Mouse (Mus musculus): ENCODE measurements around the gene Cdh23.

Cdh23 gene

DNA sequence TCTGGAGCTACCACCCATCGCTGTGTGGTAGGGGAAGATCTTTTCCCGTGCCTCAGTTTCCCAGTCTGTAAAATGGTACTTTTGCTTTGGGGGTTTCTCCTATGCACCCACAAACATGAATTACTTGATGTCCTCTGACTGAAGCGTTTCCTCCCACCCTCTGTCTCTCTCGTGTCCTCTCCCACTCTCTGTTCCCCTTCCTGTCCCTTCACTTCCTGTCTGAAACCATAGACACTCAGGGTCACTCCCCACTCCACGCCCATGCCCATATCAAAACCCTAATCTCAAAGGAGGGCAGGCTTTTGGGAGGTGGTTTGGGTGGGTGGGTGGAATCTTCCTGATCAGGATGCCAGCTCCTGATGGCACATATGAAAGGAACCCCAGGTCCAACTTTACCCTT lies 221.7 kb downstream of the Cdh23 start:
- DNase-seq (ENCODE audit: low read depth, low spot score): no peak

DNA sequence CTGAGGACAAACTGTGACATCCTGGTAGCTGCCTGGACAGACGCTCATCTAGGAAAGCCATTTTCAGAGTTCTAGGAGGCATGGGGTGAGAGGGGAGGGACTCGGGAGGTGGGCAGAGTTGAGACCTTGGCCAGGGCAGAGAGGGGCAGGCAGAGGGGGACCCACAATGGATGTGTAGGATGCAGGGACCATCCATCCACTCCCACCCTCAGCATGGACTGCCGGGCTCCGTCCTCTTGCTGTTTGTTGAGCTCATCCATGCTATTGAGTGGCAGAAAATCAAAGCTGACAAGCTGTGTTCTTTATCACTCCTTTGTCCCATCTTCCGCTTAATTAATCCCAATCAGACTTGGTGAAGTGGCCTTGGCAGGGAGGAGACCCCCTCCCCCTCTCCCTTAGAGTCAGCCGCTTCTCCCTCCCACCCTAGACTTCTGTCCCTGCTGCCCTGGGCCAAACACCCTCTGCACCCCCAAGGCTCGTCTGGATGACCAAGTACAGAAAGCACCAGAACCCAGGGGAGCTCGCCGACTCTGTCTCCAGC lies 222.4 kb downstream of the Cdh23 start:
- DNase-seq (ENCODE audit: low read depth, low spot score): no peak

DNA sequence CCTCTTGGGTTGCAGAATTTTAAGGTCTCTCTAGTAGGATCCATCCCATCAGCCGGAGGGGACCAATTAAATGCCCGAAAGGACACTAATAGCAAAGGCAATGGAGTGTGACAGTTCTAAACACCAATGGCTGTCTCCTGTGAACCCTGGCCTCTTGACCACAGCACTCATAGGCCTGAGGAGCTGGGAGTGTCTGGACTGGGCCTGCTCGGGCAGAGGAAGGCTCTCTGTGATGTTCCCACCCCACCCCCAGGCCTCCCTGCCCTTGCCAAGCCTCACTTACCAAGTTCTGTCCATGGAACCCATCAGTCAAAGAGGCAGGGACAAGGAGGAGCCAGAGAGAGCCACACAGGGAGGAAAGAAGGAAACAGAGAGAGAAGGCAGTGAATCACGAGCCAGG lies 228.5 kb downstream of the Cdh23 start:
- no peak for DNase-seq (ENCODE audit: low read depth, low spot score)

DNA sequence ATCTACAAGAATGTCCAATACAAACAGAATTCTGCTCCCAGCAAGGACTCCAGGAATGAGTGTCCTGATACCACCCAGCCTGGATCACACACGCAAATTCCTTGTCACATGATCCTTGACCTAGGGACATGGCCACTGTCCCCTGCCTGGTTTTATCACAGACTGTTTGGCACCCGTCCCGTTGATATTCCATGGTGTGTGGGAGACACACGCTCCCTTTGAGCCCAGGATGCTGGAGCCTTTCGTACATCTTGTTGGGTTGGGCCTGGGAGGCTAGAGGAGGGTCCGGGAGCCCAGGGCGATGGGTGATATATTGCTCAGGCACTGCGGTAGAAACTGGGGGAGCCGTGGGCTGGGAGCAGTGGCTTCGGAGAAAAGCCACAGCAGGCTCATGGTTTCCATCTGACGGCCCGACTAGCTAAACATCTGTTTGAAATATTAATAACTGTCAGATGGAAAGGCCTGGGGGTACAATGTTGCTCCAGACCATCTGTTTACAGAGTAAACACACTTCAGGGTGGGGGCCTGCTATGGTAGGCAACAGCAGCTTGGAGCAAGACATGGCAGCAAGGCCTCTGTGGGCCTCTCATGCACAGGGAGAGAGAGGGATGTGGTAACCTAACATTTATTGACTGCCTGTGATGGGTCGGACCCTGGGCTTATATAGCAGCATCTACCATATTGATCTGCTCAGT lies 232.2 kb downstream of the Cdh23 start:
- no peak for DNase-seq (ENCODE audit: low read depth, low spot score)

DNA sequence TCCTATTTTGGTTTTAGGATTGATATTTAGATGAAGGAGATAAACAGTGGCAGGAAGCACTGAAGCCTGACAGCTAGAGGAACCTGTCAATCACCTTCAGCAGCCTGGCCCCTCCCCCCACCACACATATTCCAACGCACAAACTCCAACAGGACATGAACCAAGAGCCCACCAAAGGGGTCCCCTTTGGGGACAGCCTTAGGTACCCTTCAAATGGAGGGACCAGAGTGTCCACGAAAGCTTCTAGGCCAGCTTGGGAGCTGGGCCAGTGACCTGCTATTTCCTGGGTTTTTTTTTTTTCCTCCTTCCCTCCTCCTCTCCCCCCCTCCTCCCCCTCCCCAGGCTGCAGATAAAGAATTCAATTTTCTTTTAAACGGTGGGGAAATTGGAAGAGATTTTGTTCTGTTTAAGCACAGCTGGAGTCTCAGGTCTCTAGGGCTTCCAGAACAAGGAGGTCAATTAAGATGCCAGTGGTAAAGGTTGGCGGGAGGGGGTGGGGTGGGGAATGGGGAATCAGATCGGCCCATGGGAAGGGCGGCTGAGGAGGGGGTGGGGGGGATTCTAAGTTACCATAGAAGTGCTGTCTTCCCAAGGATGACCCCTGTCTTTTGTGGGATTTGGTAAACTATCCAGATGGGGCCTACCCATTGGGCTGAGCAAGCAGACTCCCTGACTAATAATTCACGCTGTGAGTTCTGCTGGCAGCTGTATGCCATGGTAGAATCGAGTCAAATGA lies 239.5 kb downstream of the Cdh23 start:
- no peak for DNase-seq (ENCODE audit: low read depth, low spot score)

DNA sequence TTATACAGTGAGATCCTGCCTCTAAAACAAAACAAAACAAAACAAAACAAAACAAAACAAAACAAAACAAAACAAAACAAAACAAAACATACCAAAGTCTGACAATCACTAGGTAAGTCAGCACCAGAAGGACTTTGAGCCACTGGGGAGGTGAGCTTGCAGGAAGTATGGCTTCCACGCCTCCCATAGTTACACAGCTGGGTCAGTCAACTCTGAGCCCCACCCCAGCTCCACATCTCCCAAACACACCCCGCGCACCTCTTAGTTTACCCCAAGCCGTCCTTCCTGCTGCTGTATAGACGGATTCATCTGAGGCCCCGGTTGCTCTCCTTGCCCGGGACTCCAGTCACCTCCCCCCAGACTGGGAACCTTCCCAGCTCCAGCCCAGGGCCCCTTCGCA lies 241.1 kb downstream of the Cdh23 start:
- no peak for DNase-seq (ENCODE audit: low read depth, low spot score)

DNA sequence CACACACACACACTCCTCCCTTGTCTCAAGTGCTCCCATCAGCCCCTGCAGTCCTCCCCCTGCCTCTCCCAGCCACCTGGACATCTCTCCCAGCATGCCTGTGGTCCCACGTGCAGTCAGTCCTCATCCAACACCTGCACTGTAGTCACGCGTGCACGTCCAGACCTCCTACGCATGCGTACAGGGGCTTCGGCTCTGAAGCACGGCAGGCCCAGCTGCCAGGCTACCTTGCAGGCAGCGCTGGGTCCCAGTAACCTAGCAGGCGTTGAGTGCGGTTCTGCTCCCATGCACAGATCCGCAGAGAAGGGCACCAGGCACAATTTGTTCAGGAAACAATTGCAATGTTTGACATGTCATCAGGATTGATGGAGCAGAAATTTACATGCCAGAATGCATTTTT lies 249.1 kb downstream of the Cdh23 start:
- no peak for DNase-seq (ENCODE audit: low read depth, low spot score)

DNA sequence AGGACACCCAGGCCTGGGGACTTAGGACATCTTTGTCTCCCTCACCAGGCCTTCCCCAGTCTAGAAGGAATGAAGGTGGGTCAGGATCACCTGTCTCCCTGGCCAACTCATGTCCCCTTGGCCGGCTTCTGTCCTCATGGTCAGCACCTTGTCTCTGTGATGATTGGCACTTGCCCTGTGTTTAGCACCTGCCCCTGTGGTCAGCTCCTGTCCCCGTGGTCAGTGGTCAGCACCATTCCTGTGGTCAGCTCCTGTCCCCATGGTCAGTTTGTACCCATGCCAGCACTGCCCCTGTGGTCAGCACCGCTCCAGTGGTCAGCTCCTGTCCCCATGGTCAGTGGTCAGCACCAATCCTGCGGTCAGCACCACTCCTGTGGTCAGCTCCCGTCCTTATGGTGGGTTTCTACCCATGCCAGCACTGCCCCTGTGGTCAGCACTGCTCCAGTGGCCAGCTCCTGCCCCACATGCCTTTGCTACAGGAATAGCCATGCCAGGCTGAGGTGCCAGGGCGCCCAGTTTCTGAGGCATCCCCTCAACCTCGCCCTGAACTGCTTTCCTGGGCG lies 251.2 kb downstream of the Cdh23 start:
- DNase-seq (ENCODE audit: low read depth, low spot score): no peak

DNA sequence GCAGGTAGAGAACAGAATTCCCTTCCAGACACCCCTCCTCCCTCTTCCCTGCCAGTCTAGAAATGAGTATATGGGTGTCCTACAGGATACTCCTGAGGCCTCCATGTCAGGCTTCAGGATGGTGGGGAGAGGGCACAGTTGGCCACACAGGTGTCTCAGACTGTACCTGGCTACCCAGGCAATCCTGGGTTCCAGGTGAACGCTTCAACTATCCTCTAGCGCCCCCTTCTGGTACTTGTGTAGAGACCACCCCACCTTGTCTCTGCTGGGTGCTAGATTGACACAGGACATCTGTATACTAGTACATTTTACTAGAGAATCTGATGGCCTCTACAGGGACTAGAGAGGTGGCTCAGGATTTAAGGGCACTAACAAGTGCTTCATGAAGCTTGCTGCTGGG lies 253.2 kb downstream of the Cdh23 start:
- no peak for DNase-seq (ENCODE audit: low read depth, low spot score)

DNA sequence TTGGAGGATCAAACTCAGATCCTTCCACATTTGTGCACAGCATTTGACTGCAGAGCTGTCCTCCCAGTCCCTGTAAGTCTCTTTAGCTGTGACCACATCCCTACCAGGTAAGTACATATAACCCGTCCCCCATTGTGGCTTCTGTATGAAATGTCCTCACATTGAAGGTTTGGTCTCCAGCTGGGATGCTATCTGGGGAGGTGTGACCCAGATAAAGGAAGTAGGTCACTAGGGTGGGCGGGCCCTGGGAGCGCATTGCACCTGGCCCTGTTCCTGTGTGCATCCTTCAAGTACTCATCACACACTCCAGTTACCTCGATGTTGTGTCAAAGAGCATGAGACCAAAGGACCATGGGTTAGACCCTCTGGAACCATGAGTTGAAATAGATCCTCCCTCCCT lies 254.0 kb downstream of the Cdh23 start:
- no peak for DNase-seq (ENCODE audit: low read depth, low spot score)

DNA sequence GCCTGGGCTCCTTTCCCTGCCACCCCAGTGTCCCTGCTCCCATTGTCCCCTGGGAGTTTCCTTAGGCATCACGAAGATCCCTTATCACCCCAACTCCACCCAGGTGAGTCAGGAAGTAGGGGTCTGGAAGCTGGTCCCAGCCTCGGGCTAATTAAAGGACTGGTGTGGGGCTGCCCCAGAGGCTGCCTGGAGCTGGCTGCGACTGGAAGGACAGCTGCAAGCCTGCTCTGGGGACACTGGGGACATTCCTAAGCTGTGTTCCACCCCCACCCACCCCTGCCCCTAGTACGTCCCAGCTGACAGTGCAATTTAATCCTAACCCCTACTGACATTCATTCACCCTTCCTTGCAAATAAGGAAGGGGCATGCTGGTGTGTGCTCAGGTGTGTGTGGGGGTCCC lies 263.6 kb downstream of the Cdh23 start:
- no peak for DNase-seq (ENCODE audit: low read depth, low spot score)

DNA sequence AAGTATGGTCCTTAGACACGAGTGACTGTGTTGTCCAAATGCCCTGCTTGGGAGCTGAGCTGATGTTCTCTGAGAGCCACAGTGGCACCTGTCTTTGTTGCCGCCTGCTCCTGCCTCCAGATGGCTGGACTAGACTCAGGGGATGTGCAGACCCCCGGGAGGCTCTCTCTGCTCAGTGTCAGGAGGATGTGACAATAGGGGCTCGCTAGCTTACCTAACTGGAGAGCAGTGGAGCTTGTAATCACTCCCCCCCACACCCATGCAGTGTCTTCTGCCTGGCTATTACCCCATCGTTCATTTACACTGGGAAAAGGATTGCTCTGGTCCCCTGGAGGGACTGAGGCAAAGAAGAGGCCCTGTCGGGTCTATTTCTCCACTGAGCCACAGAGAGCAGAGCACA lies 265.7 kb downstream of the Cdh23 start:
- no peak for DNase-seq (ENCODE audit: low read depth, low spot score)

DNA sequence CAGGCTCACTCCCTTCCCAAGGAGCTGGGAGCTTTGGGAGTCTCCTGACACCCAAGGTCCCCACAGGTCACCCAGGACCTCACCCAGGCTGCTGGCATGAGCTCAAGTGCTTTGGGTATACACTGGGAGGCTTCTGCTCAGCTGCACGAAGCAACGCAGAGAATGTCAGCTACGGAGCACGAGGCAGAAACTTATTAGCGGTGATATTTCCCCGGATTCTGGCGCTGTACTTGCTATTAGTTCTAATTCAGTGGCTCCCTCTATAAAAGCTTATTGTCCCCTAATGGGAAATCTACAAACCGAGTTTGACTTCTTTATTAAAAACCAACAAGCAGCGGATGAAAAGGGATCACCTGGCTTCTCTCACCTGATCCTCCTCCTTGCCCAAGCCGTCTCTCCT lies 266.3 kb downstream of the Cdh23 start:
- DNase-seq (ENCODE audit: low read depth, low spot score): no peak

DNA sequence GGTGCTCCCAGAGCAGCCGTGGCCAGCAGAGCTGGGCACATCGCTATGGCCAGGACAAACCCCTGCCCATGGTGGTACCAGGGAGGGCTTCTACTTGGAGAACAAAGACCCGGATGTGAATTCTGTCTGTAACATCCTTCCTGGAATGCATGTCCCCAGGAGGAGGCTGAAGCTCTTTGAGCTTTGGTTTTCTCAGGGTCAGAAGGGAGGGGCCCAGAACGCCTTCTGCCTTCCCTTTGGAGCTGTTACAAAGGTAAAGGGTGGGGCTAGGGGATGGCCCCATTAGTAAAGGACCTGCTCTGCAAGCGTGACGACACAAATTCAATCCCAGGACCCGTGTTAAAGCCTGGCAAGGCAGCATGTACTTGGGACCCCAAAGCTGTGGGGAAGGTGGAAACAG lies 273.5 kb downstream of the Cdh23 start:
- DNase-seq (ENCODE audit: low read depth, low spot score): no peak

DNA sequence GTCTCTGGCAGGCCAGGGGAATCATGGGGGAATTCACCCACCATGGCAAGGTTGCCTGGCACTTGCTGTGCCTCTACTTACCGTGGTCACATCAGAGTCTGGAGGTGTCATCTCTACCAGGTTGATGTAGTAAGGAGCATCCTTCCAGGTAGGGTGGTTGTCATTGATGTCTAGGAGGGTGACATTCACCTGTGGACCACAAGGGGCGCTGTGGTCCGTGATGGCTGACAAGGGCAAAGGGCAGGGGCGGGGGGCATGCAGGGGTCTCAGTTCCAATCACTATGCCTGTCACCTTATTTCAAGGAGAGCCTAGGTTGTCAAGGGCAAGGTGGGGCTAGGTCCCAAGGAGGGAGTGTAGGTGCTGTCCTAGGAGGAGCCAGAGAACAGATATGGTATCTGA lies 276.7 kb downstream of the Cdh23 start:
- no peak for DNase-seq (ENCODE audit: low read depth, low spot score)

DNA sequence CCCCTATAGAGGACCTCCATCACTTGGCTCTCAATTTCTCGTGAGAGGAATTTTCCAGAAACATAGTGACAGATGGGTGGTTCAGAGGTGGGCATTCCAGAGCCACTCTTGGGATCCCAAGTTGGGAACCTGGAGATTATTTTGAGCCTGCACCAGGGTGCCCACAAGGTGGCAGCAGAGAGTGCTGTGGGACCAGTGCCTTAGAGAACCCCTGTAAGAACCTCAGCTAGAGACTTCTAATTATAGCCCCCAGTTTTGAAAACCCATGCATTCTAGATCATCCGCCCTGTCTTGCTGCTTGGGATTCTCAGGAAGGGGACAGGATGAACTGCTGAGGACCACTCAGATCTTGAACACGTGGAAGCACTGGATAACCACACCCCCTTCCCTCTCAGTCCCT lies 278.2 kb downstream of the Cdh23 start:
- peak; percentile 64 for DNase-seq (ENCODE audit: low read depth, low spot score)

DNA sequence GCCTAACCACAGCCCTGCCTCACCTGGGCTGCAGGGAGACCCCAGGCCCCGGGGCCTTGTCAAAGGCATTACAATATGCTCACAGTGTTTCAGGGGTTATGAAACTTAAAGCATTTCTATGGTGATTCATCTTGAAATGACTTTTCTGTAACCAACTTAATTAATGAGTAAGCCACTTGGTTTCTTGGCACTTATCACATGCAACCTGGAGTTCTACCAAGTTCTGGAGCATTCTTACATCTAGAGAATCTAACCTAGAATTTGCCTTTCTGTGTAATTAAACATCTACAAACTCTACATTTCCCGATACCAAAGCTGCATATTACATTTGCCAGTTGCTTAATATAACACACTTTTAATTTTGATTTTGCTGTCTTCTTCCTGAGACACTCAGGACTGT lies 279.2 kb downstream of the Cdh23 start:
- DNase-seq (ENCODE audit: low read depth, low spot score): no peak

DNA sequence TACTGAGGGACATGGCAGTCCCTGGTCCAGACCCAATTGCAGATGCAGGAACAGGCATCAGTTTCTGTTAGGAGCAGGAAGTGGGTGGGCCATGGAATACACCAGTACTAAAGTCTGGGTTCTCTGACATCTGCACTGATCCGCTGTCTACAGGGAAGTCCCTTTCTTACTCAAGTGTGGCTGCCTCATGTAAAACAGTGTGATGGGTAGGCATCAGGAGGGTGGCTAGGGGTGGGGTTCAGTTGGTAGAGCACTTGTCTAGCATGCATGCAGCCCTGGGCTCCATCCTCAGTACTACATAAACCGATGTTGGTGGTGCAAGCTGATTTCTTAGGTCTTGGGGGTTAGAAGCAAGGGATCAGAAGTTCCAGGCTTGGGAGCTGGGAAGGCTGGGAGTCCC lies 282.5 kb downstream of the Cdh23 start:
- no peak for DNase-seq (ENCODE audit: low read depth, low spot score)

DNA sequence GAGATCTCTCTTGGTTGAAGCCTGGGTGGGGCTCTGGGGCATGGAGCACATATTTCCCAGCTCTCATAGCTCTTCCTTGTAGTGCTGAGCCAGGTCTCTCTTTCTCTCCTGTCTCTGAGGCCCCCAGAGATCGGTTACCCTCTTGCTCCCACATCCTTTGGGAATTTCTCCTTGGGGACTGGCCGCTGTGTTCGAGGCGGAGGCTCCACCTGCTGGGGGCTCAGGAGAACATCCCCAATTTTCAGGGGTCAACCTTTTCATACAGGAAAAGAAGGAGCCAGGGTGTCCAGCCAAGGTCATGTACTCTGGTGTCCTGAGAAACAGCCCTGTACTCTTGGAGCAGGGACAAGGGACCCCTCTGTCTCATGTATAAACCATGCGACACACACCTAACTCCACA lies 284.5 kb downstream of the Cdh23 start:
- no peak for DNase-seq (ENCODE audit: low read depth, low spot score)

DNA sequence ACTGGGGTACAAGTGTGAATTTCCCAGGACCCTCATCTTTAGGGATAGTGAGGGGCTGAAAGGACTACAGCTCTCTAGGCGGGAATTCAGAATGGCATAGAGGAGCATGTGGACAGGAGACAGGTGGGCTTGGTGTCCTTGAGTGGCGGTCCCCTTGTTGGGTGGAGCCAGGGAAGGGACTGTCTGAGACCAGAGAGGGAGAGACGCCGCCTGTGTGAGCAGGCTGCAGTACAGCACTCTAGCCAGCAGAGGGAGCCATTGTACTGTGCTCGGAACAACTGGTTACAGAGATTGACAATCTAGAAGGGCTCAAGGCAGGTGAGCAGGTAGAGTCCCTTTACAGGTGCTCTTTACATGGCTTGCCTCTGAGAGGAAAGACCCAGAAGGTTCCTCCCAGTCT lies 288.5 kb downstream of the Cdh23 start:
- DNase-seq (ENCODE audit: low read depth, low spot score): peak; percentile 53

DNA sequence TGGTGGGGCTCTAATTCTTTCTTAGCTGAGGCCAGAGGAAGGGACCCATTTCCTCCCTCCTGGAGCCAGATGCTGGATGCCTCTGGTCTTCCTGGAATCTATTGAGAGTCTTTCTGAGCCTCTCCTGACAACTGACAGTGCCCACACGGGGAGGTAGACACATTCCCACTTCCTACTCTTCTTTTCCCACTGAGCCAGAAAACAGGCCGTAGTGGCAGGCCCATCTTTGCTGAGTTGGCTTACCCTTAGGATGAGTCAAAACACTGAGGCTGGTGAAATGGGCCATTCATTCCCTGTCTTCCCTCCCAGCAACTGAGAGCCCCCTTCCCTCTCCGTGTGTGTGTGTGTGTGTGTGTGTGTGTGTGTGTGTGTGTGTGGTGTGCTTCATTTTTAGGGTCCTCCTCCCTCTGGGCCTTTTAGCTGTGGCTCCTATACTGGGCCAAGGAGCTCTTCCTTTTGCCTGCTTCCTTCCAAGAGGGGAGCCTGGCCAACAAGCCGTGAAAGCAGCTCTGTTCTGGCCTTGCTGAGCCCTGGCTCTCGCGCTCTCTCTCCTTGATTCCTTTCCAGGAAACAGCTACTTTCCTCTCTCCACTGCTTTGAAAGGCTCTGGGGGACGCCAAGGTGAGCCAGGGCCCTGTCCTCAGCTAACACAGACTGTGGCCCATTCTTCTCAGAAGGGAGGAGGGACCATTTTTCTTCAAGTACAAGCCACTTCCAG lies 290.7 kb downstream of the Cdh23 start:
- DNase-seq (ENCODE audit: low read depth, low spot score): no peak

Measured in retina, postnatal 7 days (tissue).